Mouse (Mus musculus) frontal cortex, postnatal 25 days (tissue): Measurements from ENCODE around the gene Vgll2.

Experiments used
- DNase-seq, 2 experiments: peaks; one replicate each; pipeline ENCODE4 v3.0.0; 2022; ENCODE audit warnings: low spot score in 2 of 2

Gene Vgll2

DNA sequence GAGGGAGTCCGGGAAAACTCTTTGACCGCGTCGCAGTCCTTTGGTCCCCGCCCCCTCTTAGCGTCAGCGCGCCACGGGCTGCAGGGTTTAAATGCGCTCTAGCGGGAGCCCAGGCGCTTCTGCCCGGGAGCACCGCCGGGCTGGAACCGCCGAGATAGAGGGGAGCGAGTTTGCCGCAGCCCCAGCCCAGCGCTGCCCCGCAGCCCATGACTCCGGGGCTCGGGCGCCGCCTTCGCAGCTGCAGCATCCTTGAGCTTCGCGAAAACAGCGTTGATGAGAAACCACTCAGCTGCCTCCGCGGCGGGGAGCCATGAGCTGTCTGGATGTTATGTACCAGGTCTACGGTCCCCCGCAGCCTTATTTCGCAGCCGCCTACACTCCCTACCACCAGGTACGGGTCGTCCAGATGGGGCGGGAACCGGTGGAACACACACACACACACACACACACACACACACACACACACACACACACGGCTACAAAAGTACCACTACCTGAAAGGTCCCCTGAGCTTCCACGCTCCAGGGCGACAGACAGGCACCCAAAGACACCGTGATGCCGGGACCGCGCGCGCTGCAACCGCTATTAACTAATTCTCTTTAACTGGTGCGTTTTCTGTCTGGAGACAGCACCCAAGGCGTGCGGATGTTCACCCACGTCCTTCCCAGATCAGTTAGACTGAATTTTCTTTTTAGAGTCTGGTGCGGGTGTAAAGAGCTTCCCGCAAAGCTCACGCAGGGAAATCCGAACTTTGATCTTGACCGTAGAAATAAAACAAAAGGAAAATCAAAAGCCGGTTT is at the start of gene Vgll2:
TSS of gene Vgll2 (plus strand) at position 90 of the 800 bp plus-strand sequence.
- no peak for DNase-seq

GRCm38 (mm10) chr10:51975137-51975536 is 47.2 kb upstream of the Vgll2 start:
- DNase-seq = no peak

GRCm38 (mm10) chr10:51975587-51975986 is 46.7 kb upstream of the Vgll2 start:
- no peak for DNase-seq

GRCm38 (mm10) chr10:51981651-51982050 is 40.7 kb upstream of the Vgll2 start:
- DNase-seq = no peak

- no peak for DNase-seq
Measured at GRCm38 (mm10) chr10:51982395-51982794, 39.9 kb upstream of the Vgll2 start.

DNA sequence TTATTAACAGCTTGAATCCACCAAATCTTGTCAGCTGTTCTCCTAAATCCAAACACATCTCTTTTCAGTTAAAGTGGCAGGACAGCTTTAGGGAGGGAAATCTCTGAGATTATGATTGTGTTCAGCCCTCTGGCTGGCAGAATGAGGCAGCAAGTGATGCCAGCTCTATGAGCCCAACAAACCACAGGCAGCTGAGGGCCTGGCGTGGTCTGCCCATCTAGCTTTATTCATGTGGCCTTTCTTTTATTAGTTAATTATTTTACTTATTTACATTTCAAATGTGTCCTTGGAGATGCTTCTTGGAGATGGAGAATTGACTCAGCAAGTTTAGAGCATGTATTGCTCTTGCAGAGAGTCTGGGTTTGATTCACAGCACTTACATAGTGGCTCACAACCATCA is 3.8 kb upstream of the Vgll2 start:
- DNase-seq = no peak

DNA sequence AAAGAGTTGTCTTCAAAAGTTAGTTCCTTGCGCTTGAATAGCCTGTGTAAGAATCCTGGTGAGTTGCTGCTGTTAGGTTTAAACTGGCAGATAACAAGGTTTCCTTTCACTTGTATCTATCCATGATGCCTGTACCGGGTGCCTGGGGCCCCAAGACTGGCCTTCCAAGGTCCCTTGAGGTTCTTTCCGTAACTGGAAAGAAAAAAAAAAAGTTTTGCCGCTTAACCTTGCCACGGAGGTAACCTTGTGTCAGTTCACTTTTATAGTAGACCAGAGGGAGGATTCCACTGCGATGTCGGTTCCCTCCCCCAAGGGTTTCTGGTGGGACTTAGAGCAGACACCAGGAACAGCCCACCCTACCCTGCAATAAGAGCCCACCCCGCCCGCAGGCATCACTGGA is 1.1 kb upstream of the Vgll2 start:
- no peak for DNase-seq

GRCm38 (mm10) chr10:52021736-52022394 is 437 bp upstream of the Vgll2 start:
- DNase-seq = no peak

GRCm38 (mm10) chr10:52023213-52024052 is 1.1 kb downstream of the Vgll2 start:
- no peak for DNase-seq

GRCm38 (mm10) chr10:52024053-52024410 is 1.7 kb downstream of the Vgll2 start:
- DNase-seq = no peak

DNA sequence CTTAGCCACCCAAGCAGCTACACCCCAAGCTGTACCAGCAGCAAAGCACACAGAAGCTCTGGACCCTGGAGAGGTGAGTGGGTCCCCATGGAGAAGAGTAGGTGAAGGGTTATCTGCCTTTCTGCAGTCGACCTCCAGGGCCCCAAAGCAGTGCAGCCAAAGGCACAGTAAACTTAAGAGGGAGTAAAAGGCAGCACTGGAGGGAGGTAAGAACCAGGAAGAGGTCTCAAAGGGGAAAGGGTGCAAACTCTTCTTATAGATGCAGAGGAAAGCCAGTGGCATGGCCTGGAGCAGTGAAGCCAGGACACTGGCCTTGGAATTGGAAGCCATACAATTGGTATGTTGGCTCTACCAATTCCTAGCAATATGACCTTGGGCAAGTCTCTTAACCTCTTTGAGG is 3.0 kb downstream of the Vgll2 start:
- DNase-seq = no peak

DNA sequence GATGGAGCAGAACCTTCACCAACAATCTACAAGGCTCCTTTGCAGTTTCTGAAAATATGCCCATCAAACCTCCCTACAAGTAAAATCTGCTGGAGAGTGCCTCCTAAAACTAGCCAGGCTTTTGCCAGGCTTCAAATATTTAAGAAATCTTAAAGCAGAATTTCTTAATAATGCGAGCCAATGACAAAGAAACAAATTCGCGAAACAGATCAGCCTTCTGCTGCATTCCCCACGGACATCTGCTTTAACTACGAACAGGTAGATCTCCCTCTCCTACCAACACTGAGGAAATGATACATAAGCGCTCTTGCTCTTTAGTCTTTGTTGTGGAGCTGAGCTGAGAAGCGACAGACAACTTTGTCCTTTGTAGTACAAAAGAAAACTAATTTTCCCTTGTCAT is 3.5 kb downstream of the Vgll2 start:
- no peak for DNase-seq

- DNase-seq = no peak
Measured at GRCm38 (mm10) chr10:52027161-52028035, 5.1 kb downstream of the Vgll2 start.

DNA sequence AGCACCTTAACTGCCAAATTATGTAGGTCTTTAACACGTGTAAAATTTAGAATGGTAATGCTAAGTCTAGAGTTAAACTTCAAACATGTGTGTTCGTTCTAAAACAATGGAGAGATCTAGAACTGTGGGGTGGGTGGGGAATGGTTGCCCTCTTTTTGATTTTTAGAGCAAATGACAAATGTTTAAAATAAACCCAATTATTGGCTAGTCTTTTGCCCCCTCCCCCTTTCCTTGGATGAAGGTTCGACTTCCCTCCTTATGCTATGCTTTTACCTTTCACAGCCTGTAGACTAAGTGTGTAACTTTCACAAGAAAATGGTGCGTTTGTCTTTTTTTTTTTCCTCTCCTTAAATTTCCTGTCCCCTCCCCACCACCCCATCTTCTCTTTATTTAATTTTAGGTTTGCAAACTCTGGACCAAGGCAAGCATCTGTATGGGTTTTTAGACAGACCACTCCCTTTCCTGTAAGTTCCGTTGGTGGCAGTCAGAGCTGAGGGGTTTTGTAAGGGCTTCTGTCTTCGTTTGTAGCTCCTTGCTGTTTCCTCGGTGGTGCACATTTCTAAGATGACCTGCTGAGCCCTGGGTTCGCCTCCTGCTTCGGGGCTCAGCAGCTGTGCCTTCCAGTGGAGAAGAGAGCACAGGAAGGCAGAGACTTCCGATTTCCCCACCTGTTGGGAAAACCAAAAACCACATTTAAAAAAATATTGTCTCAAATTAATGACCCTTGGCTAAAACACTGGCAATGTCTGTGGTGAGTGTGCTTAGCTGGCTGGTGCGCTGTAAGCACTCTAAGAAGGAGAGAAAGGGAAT is 6.5 kb downstream of the Vgll2 start:
- DNase-seq = no peak

DNA sequence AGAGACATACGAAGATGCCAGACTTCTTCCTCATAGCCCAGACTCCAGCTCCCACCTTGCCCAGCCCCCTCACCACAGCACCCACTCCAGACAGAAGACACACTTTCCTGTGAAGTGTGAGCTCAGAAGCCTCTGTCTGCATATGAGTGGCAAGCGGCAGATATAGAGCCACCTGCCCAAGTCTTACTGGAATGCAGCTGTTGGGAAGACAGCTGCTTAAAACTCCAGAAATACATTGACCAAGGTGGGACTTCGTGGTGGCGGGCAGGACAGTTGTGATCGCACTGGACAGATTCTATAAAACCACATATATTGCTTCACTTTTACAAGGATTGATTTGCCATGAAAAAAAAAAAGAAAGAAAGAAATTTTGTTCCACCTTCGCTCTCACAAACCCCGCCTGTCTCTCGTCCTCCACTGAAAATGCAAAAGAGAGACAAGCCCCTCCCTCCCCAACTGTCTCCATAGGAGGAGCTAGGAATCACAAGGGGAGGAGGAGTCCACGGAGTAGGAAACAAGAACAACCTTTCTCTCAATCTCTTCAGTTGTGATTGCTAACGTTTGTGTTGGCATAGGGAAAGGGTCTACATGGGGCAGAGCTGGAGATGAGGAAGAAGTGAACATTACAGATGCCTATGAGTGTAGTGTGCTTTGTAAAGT is 7.2 kb downstream of the Vgll2 start:
- DNase-seq = no peak

DNA sequence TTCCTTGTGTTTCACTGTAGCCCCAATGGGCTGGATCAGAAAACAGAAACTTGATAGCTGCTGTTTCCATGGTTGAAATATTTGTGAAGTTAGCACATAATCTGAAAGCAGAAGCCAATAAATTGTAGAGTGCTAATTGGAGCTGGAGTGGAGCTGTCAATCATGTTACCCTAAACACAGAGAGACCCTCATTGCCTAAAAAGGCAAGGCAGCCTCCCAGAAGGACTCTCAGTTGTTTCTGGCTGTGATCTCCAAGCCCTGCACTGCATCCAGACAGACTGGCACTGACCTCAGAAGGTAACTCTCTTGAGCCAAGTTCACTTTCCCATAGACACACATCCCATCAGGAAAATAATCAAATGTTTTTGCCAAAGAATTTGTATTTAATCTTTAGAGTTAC is 11.4 kb downstream of the Vgll2 start:
- no peak for DNase-seq

DNA sequence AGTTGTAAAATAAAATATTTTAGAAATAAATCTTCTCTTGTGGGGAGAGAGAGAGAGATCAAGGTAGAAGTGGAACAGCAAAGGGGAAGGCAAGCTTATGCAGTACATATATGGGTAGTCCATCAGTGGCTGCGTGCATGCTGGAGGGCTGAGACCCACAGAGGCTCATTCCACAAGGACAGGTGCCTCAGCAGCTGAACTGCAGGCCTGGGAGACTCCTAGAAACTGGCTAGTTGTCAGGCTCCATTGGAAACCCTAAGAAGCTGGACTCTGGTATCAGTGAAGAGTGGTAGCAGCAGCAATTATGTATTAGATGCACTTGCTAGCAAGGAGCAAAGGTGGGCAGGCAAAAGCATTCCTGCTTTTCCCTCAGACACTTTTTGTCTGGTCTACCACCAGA is 17.1 kb downstream of the Vgll2 start:
- DNase-seq = no peak

DNA sequence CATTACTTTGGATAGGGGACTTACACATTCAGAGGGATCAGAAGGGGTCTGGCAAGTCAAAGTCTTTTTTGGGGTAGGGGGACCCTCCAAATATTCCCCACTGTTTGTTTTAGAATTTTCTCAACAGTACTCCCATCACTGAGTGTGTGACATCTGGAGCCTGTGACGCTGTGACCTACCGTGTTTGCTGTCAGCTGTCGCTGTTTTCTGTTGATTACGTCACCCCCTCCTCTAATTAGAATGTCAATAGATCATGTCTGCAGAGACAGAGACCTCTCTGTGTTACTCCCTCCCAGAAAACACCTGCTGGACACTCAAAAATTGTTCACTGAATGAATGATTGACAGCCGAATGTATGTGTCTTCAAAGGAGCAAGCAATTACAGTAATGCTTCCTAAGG is 20.8 kb downstream of the Vgll2 start:
- no peak for DNase-seq

DNA sequence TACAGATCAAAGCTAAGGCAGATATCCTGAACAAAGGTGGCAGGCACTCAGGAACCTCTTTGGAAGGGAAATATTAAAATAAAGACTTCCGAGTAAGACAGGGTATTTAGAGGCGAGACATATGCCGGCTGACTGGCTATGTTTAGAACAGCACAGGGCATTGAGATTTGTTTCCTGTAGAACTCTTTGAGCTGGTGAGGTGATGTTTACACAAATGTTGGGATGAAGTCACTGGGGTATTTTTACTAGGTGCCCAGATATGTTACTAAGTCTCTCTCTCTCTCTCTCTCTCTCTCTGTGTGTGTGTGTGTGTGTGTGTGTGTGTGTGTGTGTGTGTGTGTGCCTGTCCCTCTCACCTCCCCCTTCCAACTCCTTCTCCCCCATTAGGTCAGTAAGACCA is 26.0 kb downstream of the Vgll2 start:
- no peak for DNase-seq

- peak; percentile 6 to 21 for DNase-seq
Measured at GRCm38 (mm10) chr10:52072482-52072881, 50.2 kb downstream of the Vgll2 start.
